Mouse (Mus musculus) thymus, adult 2 months (tissue): ENCODE data around the gene Fbn1. TPM values are rescaled to one million over a fixed set of nuclear protein-coding genes. Genes with fewer than 3 reads are reported as not detected.

ENCODE experiments used
- DNase-seq: peaks from one replicate; pipeline ENCODE4 v3.0.0; 2021
- H3K27ac ChIP-seq: fragments of 200-500 bp; 2 replicates; pipeline ENCODE4 v1.5.1; 2012; ENCODE audit warnings: low read length, control low read depth; ENCODE audit not compliant: control insufficient read depth, insufficient read depth
- H3K27me3 ChIP-seq: fragments of 200-500 bp; 2 replicates; pipeline ENCODE4 v1.6.1; 2012; ENCODE audit warnings: mild to moderate bottlenecking, low read length, moderate library complexity, mixed read lengths; ENCODE audit not compliant: control insufficient read depth, insufficient read depth
- H3K36me3 ChIP-seq: fragments of 200-500 bp; 2 replicates; pipeline ENCODE4 v1.6.1; 2012; ENCODE audit warnings: mild to moderate bottlenecking, low read length, moderate library complexity; ENCODE audit not compliant: control insufficient read depth, insufficient read depth
- H3K4me1 ChIP-seq: fragments of 200-500 bp; replicated peaks from 2 replicates; pipeline ENCODE4 v1.6.1; 2012; ENCODE audit warnings: low read length; ENCODE audit not compliant: control insufficient read depth, insufficient read depth
- H3K4me3 ChIP-seq: fragments of 200-500 bp; 2 replicates; pipeline ENCODE4 v1.5.1; 2012; ENCODE audit warnings: mild to moderate bottlenecking, low read length, control low read depth, moderate library complexity; ENCODE audit not compliant: control insufficient read depth, insufficient read depth
- CTCF ChIP-seq: fragments of 200-500 bp; IDR thresholded peaks from 2 replicates; pipeline ENCODE4 v1.5.1; 2012; ENCODE audit warnings: mild to moderate bottlenecking, control low read depth, low read length, moderate library complexity, borderline replicate concordance; ENCODE audit not compliant: control insufficient read depth, poor library complexity, insufficient read depth; ENCODE audit errors: extremely low read depth
- POLR2A ChIP-seq: fragments of 200-500 bp; IDR thresholded peaks from 2 replicates; pipeline ENCODE4 v1.6.1; 2012; ENCODE audit warnings: mild to moderate bottlenecking, low read length, control low read depth, moderate library complexity; ENCODE audit not compliant: control insufficient read depth, poor library complexity, insufficient read depth; ENCODE audit errors: extremely low read depth
- WGBS: fragments of 180-500 bp; shearing (Covaris S2); methylation state at CpG from one replicate; pipeline ENCODE4 v1.1.7; 2018; 5-methylcytosine and 5-hydroxymethylcytosine counted together
- polyA plus RNA-seq: library from polyadenylated mRNA; depleted of rRNA; stranded (reverse); fragments of >200 nt; gene quantifications from 2 replicates; pipeline ENCODE4 v1.2.3, GENCODE M21; 2012

The Fbn1 gene
- polyA plus RNA-seq, 1 experiment, result 4.5 TPM

- H3K4me1 ChIP-seq, result no peaks in the 10 kb centered on the region
- WGBS, result 1% methylated on average over 48 of the region's 48 CpGs
- H3K36me3 ChIP-seq, result no peaks in the 10 kb centered on the region
- peak overlapping the region; percentile 11; the same call in 1 of the 2 replicates for H3K4me3 ChIP-seq
- H3K27ac ChIP-seq, result no peak overlapping the region
- no peak for TF ChIP-seq CTCF
- no peak for TF ChIP-seq POLR2A
- no peaks in the 10 kb centered on the region; the same call in 1 of the 2 replicates for H3K27me3 ChIP-seq
- DNase-seq, result no peak
Measured at GRCm38 (mm10) chr2:125505746-125506315, 2.0 kb downstream of the Fbn1 start.

- H3K27ac ChIP-seq, result no peak within 1 kb of the TSS
- TF ChIP-seq POLR2A (no peak), CTCF (no peak)
- 13% methylated on average over 45 of the region's 45 CpGs for WGBS
- H3K36me3 ChIP-seq, result no peaks in the 10 kb centered on the region
- no peaks in the 10 kb centered on the region; the same call in 1 of the 2 replicates for H3K27me3 ChIP-seq
- no peak for DNase-seq
- H3K4me1 ChIP-seq, result no peaks in the 10 kb centered on the region
- peak within 1 kb of the TSS; percentile 19; the same call in 1 of the 2 replicates for H3K4me3 ChIP-seq
Measured at GRCm38 (mm10) chr2:125505006-125505745, 2.6 kb downstream of the Fbn1 start, which contains the start of gene Gm9913. Gene Gm9913, plus strand, starts transcription at chr2:125505089.

GRCm38 (mm10) chr2:125501526-125501925 lies 6.3 kb downstream of the Fbn1 start:
- no peak overlapping the region for H3K4me3 ChIP-seq
- H3K27me3 ChIP-seq, result no peaks in the 10 kb centered on the region; the same call in 1 of the 2 replicates

GRCm38 (mm10) chr2:125498216-125498615 lies 9.6 kb downstream of the Fbn1 start:
- no peak for TF ChIP-seq POLR2A
- no peak for TF ChIP-seq CTCF
- no peaks in the 10 kb centered on the region for H3K27me3 ChIP-seq
- no peak overlapping the region for H3K27ac ChIP-seq
- DNase-seq, result no peak
- 90% methylated on average over 7 of the region's 7 CpGs for WGBS
- H3K4me1 ChIP-seq, result no peaks in the 10 kb centered on the region
- H3K36me3 ChIP-seq, result no peaks in the 10 kb centered on the region
- no peak overlapping the region for H3K4me3 ChIP-seq

More at GRCm38 (mm10) chr2:125501526-125501925, 6.3 kb downstream of the Fbn1 start:
- TF ChIP-seq CTCF, result no peak
- no peaks in the 10 kb centered on the region for H3K4me1 ChIP-seq
- H3K36me3 ChIP-seq, result no peaks in the 10 kb centered on the region
- no peak overlapping the region for H3K27ac ChIP-seq
- DNase-seq, result no peak

GRCm38 (mm10) chr2:125496696-125497095 lies 11.1 kb downstream of the Fbn1 start:
- Histone ChIP-seq H3K27me3 (no peaks in the 10 kb centered on the region), H3K4me1 (no peaks in the 10 kb centered on the region), H3K4me3 (no peak overlapping the region), H3K36me3 (no peaks in the 10 kb centered on the region), H3K27ac (no peak overlapping the region)
- 69% methylated on average over 5 of the region's 5 CpGs for WGBS
- no peak for DNase-seq
- TF ChIP-seq POLR2A (no peak), CTCF (no peak)

- no peak for DNase-seq
- Histone ChIP-seq H3K27me3 (no peaks in the 10 kb centered on the region), H3K4me3 (no peak overlapping the region), H3K36me3 (no peaks in the 10 kb centered on the region), H3K27ac (no peak overlapping the region), H3K4me1 (no peaks in the 10 kb centered on the region)
- no peak for TF ChIP-seq POLR2A
- no peak for TF ChIP-seq CTCF
- 72% methylated on average over 20 of the region's 20 CpGs for WGBS
Measured at GRCm38 (mm10) chr2:125494831-125495812, 12.7 kb downstream of the Fbn1 start.
